Mouse (Mus musculus) MEL (cell line): Measurements from ENCODE around the gene Plcxd1.

Experiments used
- E2F4 ChIP-seq: IDR thresholded peaks from 2 replicates; pipeline ENCODE4 v1.6.1; 2011; ENCODE audit warnings: low read depth, low read length, improper control_type of control experiment, borderline replicate concordance
- GATA1 ChIP-seq: IDR thresholded peaks from 2 replicates; pipeline ENCODE4 v1.6.1; 2011; ENCODE audit warnings: low read depth, low read length, improper control_type of control experiment

DNA sequence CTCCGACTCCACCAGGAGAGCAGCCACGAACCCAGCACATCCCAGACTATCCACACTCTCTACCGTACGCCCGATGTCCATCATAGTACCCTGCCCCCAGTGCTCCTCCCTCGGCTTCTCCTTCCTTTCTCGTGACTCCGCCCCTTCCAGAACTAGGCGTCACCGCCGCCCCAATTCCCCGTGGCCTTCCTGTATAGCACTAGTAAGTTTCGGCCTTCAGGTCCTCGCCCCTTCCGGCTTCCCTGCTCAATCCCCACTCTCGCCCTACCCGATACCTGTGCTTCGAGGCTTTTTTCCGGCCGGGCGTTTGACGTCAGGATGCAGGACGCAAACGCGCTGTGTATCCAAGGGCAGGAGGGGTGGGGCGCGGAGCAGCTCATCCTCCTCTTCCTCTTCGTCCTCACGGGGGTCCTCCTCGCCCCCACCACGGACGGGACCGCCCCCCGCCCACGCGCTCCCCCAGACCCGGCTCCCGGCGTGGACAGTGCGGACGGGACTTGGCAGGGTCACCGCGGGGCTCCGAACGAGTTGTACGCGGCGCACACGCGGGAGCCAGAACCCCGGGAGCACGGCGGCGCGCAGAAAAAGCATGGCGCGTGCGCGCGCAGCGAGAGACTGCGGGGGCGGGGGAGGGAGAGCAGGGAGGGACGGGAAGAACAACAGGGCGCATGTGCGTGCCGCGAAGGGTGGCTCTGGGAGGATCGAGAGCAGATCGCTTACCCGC, 8.0 kb downstream of the Plcxd1 start, which contains the start of gene Gtpbp6:
- TF ChIP-seq GATA1 (no peak), E2F4 (no peak)
